Mouse (Mus musculus): ENCODE results near the gene Vrk3. TPM values are rescaled to one million over a fixed set of nuclear protein-coding genes. Genes with fewer than 3 reads are reported as not detected.
A peak's percentile ranks its signal among the peaks of the same experiment; 100 is the strongest.

The Vrk3 gene
- polyA plus RNA-seq, 1 experiment from 2014 or later, result 35.2 TPM

- WGBS, result 92% methylated on average over 3 of the region's 3 CpGs
- Histone ChIP-seq H3K4me1 (replicated peaks) (peaks cover 30% of the 10 kb centered on the region), H3K27me3 (no peaks in the 10 kb centered on the region), H3K4me2 (replicated peaks) (no peak overlapping the region), H3K36me3 (peaks cover 5% of the 10 kb centered on the region), H3K9ac (replicated peaks) (no peak overlapping the region), H3K9me3 (no peaks in the 10 kb centered on the region), H3K4me3 (replicated peaks) (no peak overlapping the region), H3K27ac (no peak overlapping the region)
- ATAC-seq, result no peak
These were observed 65.8 kb downstream of the Vrk3 start for GRCm38 (mm10) chr7:44813985-44814384.

GRCm38 (mm10) chr7:44814423-44814822 is 66.2 kb downstream of the Vrk3 start:
- no peak overlapping the region for H3K9ac ChIP-seq (replicated peaks)
- no peak overlapping the region for H3K4me3 ChIP-seq (replicated peaks)
- no peaks in the 10 kb centered on the region for H3K27me3 ChIP-seq
- peaks cover 5% of the 10 kb centered on the region for H3K36me3 ChIP-seq
- H3K4me2 ChIP-seq (replicated peaks), result peak overlapping the region; percentile 83
- H3K27ac ChIP-seq, result no peak overlapping the region
- WGBS, result 93% methylated on average over 4 of the region's 4 CpGs
- ATAC-seq, result no peak
- H3K9me3 ChIP-seq, result no peaks in the 10 kb centered on the region
- H3K4me1 ChIP-seq (replicated peaks), result peaks cover 34% of the 10 kb centered on the region

- Histone ChIP-seq H3K9ac (replicated peaks) (peak overlapping the region; percentile 44; the same call in 1 of the 2 replicates), H3K4me1 (replicated peaks) (peaks cover 41% of the 10 kb centered on the region), H3K36me3 (peaks cover 5% of the 10 kb centered on the region), H3K27me3 (no peaks in the 10 kb centered on the region), H3K4me2 (replicated peaks) (peak overlapping the region; percentile 83), H3K27ac (peak overlapping the region; percentile 93), H3K4me3 (replicated peaks) (peak overlapping the region; percentile 90), H3K9me3 (no peaks in the 10 kb centered on the region)
- WGBS, result 27% methylated on average over 14 of the region's 14 CpGs
- ATAC-seq, result peak; percentile 21
These were observed 66.8 kb downstream of the Vrk3 start for GRCm38 (mm10) chr7:44814952-44815553.

- H3K4me2 ChIP-seq (replicated peaks), result peak within 1 kb of the TSS; percentile 83
- peak within 1 kb of the TSS; percentile 93 for H3K27ac ChIP-seq
- peak within 1 kb of the TSS; percentile 90 for H3K4me3 ChIP-seq (replicated peaks)
- peak within 1 kb of the TSS; percentile 92 for H3K9ac ChIP-seq (replicated peaks)
- under 1% methylated on average over 62 of the region's 62 CpGs for WGBS
- ATAC-seq, result peak; percentile 96
- no peaks in the 10 kb centered on the region for H3K9me3 ChIP-seq
- H3K36me3 ChIP-seq, result peaks cover 5% of the 10 kb centered on the region
- no peaks in the 10 kb centered on the region for H3K27me3 ChIP-seq
- peaks cover 49% of the 10 kb centered on the region for H3K4me1 ChIP-seq (replicated peaks)
These were observed 67.7 kb downstream of the Vrk3 start, which contains the start of the genes Nup62 and Il4i1 for GRCm38 (mm10) chr7:44815721-44816469. Gene Nup62 (plus strand): TSS chr7:44816088. Gene Il4i1 (plus strand): TSS chr7:44816387.

- peak; percentile 57 for ATAC-seq
- H3K36me3 ChIP-seq, result no peaks in the 10 kb centered on the region; the same call in 1 of the 2 replicates
- H3K4me2 ChIP-seq (replicated peaks), result peak within 1 kb of the TSS; percentile 83
- no peaks in the 10 kb centered on the region for H3K27me3 ChIP-seq
- peak within 1 kb of the TSS; percentile 90 for H3K4me3 ChIP-seq (replicated peaks)
- H3K9ac ChIP-seq (replicated peaks), result peak within 1 kb of the TSS; percentile 92
- under 1% methylated on average over 54 of the region's 57 CpGs for WGBS
- H3K4me1 ChIP-seq (replicated peaks), result peaks cover 52% of the 10 kb centered on the region
- no peaks in the 10 kb centered on the region for H3K9me3 ChIP-seq
- peak within 1 kb of the TSS; percentile 93 for H3K27ac ChIP-seq
These were observed 68.3 kb downstream of the Vrk3 start, which contains the start of gene Atf5 for GRCm38 (mm10) chr7:44816470-44817021. Gene Atf5 (minus strand): TSS chr7:44816658.

GRCm38 (mm10) chr7:44817441-44817840 is 69.2 kb downstream of the Vrk3 start:
- 36% methylated on average over 3 of the region's 3 CpGs for WGBS
- no peaks in the 10 kb centered on the region for H3K27me3 ChIP-seq

GRCm38 (mm10) chr7:44818164-44818563 is 70.0 kb downstream of the Vrk3 start:
- ATAC-seq, result no peak
- Histone ChIP-seq H3K4me3 (replicated peaks) (peak overlapping the region; percentile 90), H3K27ac (no peak overlapping the region), H3K4me1 (replicated peaks) (peaks cover 64% of the 10 kb centered on the region), H3K4me2 (replicated peaks) (peak overlapping the region; percentile 83), H3K9me3 (no peaks in the 10 kb centered on the region), H3K36me3 (no peaks in the 10 kb centered on the region), H3K27me3 (no peaks in the 10 kb centered on the region), H3K9ac (replicated peaks) (peak overlapping the region; percentile 92)
- WGBS, result 30% methylated on average over 2 of the region's 2 CpGs

More at GRCm38 (mm10) chr7:44817441-44817840, 69.2 kb downstream of the Vrk3 start:
- Histone ChIP-seq H3K9me3 (no peaks in the 10 kb centered on the region), H3K9ac (replicated peaks) (peak overlapping the region; percentile 92), H3K4me1 (replicated peaks) (peaks cover 58% of the 10 kb centered on the region), H3K4me3 (replicated peaks) (peak overlapping the region; percentile 90), H3K4me2 (replicated peaks) (peak overlapping the region; percentile 83), H3K27ac (no peak overlapping the region), H3K36me3 (no peaks in the 10 kb centered on the region)
- no peak for ATAC-seq

GRCm38 (mm10) chr7:44818751-44819235 is 70.6 kb downstream of the Vrk3 start:
- 50% methylated on average over 6 of the region's 6 CpGs for WGBS
- Histone ChIP-seq H3K27ac (peak overlapping the region; percentile 53), H3K4me1 (replicated peaks) (peaks cover 70% of the 10 kb centered on the region), H3K36me3 (no peaks in the 10 kb centered on the region), H3K27me3 (no peaks in the 10 kb centered on the region), H3K9ac (replicated peaks) (peak overlapping the region; percentile 92), H3K9me3 (no peaks in the 10 kb centered on the region), H3K4me3 (replicated peaks) (peak overlapping the region; percentile 90), H3K4me2 (replicated peaks) (peak overlapping the region; percentile 83)
- no peak for ATAC-seq

GRCm38 (mm10) chr7:44819391-44819790 is 71.2 kb downstream of the Vrk3 start:
- Histone ChIP-seq H3K4me1 (replicated peaks) (peaks cover 76% of the 10 kb centered on the region), H3K9me3 (no peaks in the 10 kb centered on the region), H3K27ac (peak overlapping the region; percentile 53), H3K27me3 (no peaks in the 10 kb centered on the region), H3K9ac (replicated peaks) (peak overlapping the region; percentile 92), H3K4me3 (replicated peaks) (peak overlapping the region; percentile 90), H3K4me2 (replicated peaks) (peak overlapping the region; percentile 83), H3K36me3 (no peaks in the 10 kb centered on the region)
- no peak for ATAC-seq
- WGBS, result 92% methylated on average over 2 of the region's 2 CpGs

- peak overlapping the region; percentile 92; the same call in 1 of the 2 replicates for H3K9ac ChIP-seq (replicated peaks)
- no peak overlapping the region for H3K4me3 ChIP-seq (replicated peaks)
- H3K4me1 ChIP-seq (replicated peaks), result peaks cover 77% of the 10 kb centered on the region
- H3K9me3 ChIP-seq, result no peaks in the 10 kb centered on the region
- WGBS, result 77% methylated on average over 5 of the region's 5 CpGs
- ATAC-seq, result no peak
- H3K27me3 ChIP-seq, result no peaks in the 10 kb centered on the region
- no peak overlapping the region for H3K27ac ChIP-seq
- no peaks in the 10 kb centered on the region for H3K36me3 ChIP-seq
- H3K4me2 ChIP-seq (replicated peaks), result no peak overlapping the region
These were observed 71.7 kb downstream of the Vrk3 start for GRCm38 (mm10) chr7:44819863-44820262.

- Histone ChIP-seq H3K9ac (replicated peaks) (0 out of 2 replicates have a peak overlapping the region, but pooled peaks have one; percentile 2), H3K36me3 (0 out of 2 replicates have a peak, but pooled peaks cover 2% of the 10 kb centered on the region), H3K27me3 (no peaks in the 10 kb centered on the region), H3K4me1 (replicated peaks) (peaks cover 72% of the 10 kb centered on the region), H3K9me3 (no peaks in the 10 kb centered on the region), H3K4me2 (replicated peaks) (no peak overlapping the region), H3K4me3 (replicated peaks) (no peak overlapping the region), H3K27ac (no peak overlapping the region)
- no peak for ATAC-seq
- WGBS, result 83% methylated on average over 3 of the region's 3 CpGs
These were observed 72.3 kb downstream of the Vrk3 start for GRCm38 (mm10) chr7:44820525-44820924.

All from midbrain, embryonic 13.5 days (tissue).